Mouse (Mus musculus) neural tube, embryonic 14.5 days (tissue): Measurements from ENCODE around the gene Odf2l. TPM values are rescaled to one million over a fixed set of nuclear protein-coding genes. Genes with fewer than 3 reads are reported as not detected.

Source experiments
- ATAC-seq: fragments of 200-750 bp; cut with Nextera tagmentation; 2 replicates; pipeline ENCODE4 v1.8.0; 2017; ENCODE audit warnings: low read depth, mild to moderate bottlenecking, moderate TSS enrichment, moderate library complexity
- H3K27ac ChIP-seq: fragments of 300-500 bp; sonication (generic); 2 replicates; pipeline ENCODE4 v1.5.1; 2014; ENCODE audit warnings: low read depth, mild to moderate bottlenecking, control low read depth, low read length, moderate library complexity, mixed read lengths
- H3K27me3 ChIP-seq: fragments of 300-500 bp; sonication (generic); 2 replicates; pipeline ENCODE4 v1.6.1; 2014; ENCODE audit warnings: low read length; ENCODE audit not compliant: control insufficient read depth, insufficient read depth
- H3K36me3 ChIP-seq: fragments of 300-500 bp; sonication (generic); 2 replicates; pipeline ENCODE4 v1.6.1; 2014; ENCODE audit warnings: low read length, mixed read lengths; ENCODE audit not compliant: control insufficient read depth, insufficient read depth
- H3K4me1 ChIP-seq: fragments of 300-500 bp; sonication (generic); 2 replicates; pipeline ENCODE4 v1.6.1; 2014; ENCODE audit warnings: low read length; ENCODE audit not compliant: control insufficient read depth, insufficient read depth
- H3K4me2 ChIP-seq: fragments of 300-500 bp; sonication (generic); 2 replicates; pipeline ENCODE4 v1.6.1; 2014; ENCODE audit warnings: mild to moderate bottlenecking, low read depth, low read length, control low read depth
- H3K4me3 ChIP-seq: fragments of 300-500 bp; sonication (generic); 2 replicates; pipeline ENCODE4 v1.5.1; 2014; ENCODE audit warnings: low read depth, low read length, control low read depth, mixed read lengths
- H3K9ac ChIP-seq: fragments of 300-500 bp; sonication (generic); replicated peaks from 2 replicates; pipeline ENCODE4 v1.6.1; 2014; ENCODE audit warnings: low read depth, mild to moderate bottlenecking, control low read depth, low read length, mixed read lengths
- H3K9me3 ChIP-seq: fragments of 300-500 bp; sonication (generic); 2 replicates; pipeline ENCODE4 v1.6.1; 2016; ENCODE audit warnings: low read length; ENCODE audit not compliant: control insufficient read depth
- WGBS: fragments of 180-500 bp; shearing (Covaris S2); extraction: QIAGEN DNeasy Blood & Tissue Kit; methylation state at CpG from one replicate; pipeline ENCODE4 v1.1.7; 2014; 5-methylcytosine and 5-hydroxymethylcytosine counted together
- polyA plus RNA-seq: library from polyadenylated mRNA; unstranded; fragments of >200 nt; fragmentation: Nextera tagmentation; extraction: Ambion mirVana; gene quantifications from 2 replicates; pipeline ENCODE4 v1.2.1, GENCODE M21; 2014

The Odf2l gene
- polyA plus RNA-seq, 1 experiment from 2014 or later = 14.5 TPM

GRCm38 (mm10) chr3:145126618-145127017 is 8.2 kb downstream of the Odf2l start:
- Histone ChIP-seq H3K9me3 (no peaks in the 10 kb centered on the region), H3K4me3 (no peak overlapping the region), H3K4me2 (no peak overlapping the region), H3K9ac (no peak overlapping the region), H3K4me1 (no peaks in the 10 kb centered on the region), H3K27ac (no peak overlapping the region), H3K36me3 (no peaks in the 10 kb centered on the region), H3K27me3 (no peaks in the 10 kb centered on the region)
- 80% methylated on average over 2 of the region's 2 CpGs for WGBS
- no peak for ATAC-seq

- no peaks in the 10 kb centered on the region for H3K4me1 ChIP-seq
- no peaks in the 10 kb centered on the region for H3K9me3 ChIP-seq
- no peak overlapping the region for H3K4me2 ChIP-seq
- no peak overlapping the region for H3K9ac ChIP-seq
- H3K36me3 ChIP-seq = peaks cover 8% of the 10 kb centered on the region
- H3K27ac ChIP-seq = no peak overlapping the region
- no peak overlapping the region for H3K4me3 ChIP-seq
- no peaks in the 10 kb centered on the region for H3K27me3 ChIP-seq
- ATAC-seq = no peak
These were observed 11.0 kb downstream of the Odf2l start for GRCm38 (mm10) chr3:145129356-145129755.

DNA sequence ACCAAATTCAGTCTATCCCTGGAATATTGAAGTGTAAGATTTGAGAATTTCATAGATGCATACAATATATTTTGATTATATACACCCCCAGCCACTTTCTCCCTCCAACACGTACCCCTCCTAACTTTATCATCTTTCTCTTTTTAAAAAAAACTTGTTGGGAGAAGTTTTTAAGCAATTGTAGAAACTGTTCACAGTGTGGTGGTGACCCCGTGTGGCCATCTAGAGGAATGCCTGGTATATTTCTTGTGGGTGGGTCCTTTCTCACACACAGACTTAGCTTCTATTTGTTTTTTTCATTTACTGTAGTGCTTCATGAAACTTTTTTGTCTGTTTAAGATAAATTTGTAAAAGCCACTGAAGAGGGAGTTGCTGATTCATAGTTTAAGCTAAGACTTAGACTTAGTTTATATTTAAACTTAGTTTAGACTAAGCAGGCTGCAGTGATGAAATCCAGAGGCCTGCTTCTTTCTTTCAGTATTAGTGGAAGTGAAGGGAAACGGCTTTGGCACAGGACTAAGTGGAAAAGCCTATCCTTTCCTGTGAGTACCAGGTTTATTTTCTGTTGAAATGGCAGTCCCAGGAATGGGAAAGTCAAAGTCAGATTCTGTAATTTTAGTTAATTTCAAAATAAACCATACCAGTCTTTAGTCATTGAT is 13.0 kb downstream of the Odf2l start:
- Histone ChIP-seq H3K4me1 (no peaks in the 10 kb centered on the region), H3K36me3 (peaks cover 8% of the 10 kb centered on the region), H3K9me3 (no peaks in the 10 kb centered on the region), H3K27me3 (no peaks in the 10 kb centered on the region), H3K27ac (no peak overlapping the region), H3K4me3 (no peak overlapping the region), H3K9ac (no peak overlapping the region), H3K4me2 (no peak overlapping the region)
- peak; percentile 61; the same call in 1 of the 2 replicates for ATAC-seq
- WGBS = 47% methylated on average over 3 of the region's 3 CpGs

- Histone ChIP-seq H3K4me1 (no peaks in the 10 kb centered on the region), H3K27ac (no peak overlapping the region), H3K36me3 (no peaks in the 10 kb centered on the region), H3K27me3 (no peaks in the 10 kb centered on the region), H3K9ac (no peak overlapping the region), H3K9me3 (no peaks in the 10 kb centered on the region), H3K4me2 (no peak overlapping the region), H3K4me3 (no peak overlapping the region)
- no peak for ATAC-seq
- 72% methylated on average over 4 of the region's 4 CpGs for WGBS
These were observed 21.8 kb downstream of the Odf2l start for GRCm38 (mm10) chr3:145140236-145140635.

DNA sequence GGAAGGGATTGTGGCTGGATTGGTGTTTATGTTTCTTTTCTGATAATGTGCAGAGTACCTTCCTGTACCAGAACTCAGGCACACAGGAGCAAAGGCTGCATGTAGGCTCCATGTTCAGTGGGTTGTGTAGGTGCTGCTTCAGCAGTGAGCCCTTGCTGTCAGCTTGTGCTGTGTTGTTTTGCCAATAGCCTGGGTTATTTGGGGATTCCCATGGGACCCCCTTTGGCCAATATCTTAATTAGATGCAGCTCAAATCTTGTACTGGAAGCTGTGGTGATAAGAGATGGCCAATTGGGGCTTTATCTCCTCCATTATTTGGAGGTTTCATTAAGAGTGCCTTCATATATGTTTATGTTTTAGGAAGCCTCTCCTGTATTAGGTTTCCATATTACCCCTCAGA is 24.5 kb downstream of the Odf2l start:
- Histone ChIP-seq H3K27ac (no peak overlapping the region), H3K9ac (no peak overlapping the region), H3K9me3 (no peaks in the 10 kb centered on the region), H3K4me2 (no peak overlapping the region), H3K4me3 (no peak overlapping the region), H3K27me3 (no peaks in the 10 kb centered on the region), H3K4me1 (no peaks in the 10 kb centered on the region), H3K36me3 (no peaks in the 10 kb centered on the region)
- no peak for ATAC-seq

DNA sequence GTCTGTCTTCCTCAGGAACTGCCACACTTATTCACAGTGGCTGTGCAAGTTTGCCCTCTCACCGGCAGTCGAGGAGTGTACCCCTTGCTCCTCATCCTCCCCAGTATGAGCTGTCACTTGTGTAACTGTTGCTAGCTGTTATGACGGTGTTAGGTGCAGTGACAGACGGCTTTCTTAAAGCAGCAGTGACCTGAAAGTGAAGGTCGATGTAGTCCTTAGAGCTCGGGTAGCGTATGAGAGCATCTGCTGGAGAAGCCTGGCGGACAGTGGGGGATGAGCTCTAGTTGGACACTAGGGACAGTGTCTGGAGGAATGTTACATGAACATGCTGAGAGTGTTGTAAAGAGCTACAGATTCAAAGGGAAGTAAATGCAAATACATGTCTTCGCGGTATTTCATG is 25.5 kb downstream of the Odf2l start:
- Histone ChIP-seq H3K4me3 (no peak overlapping the region), H3K4me2 (no peak overlapping the region), H3K27me3 (no peaks in the 10 kb centered on the region), H3K4me1 (no peaks in the 10 kb centered on the region), H3K36me3 (no peaks in the 10 kb centered on the region), H3K27ac (no peak overlapping the region), H3K9me3 (no peaks in the 10 kb centered on the region), H3K9ac (no peak overlapping the region)
- no peak for ATAC-seq
- 87% methylated on average over 10 of the region's 10 CpGs for WGBS

DNA sequence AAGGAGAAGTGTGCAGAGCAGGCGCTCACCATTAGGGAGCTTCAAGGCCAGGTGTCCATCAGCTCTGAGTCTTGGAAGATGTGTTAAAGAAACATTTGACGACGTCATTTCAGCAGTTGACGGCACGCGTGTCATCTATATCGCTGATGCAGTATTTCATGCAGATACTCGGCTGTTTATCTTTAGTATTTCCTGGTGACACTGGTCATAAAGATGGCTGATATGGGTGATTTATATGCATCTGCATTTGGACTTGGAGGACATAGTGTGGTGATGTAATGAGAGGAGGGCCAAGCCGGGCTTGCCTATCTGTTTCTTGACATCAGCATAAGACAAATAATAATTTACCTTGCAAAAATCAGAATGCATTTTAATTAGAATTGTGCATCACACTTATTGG is 28.5 kb downstream of the Odf2l start:
- Histone ChIP-seq H3K4me1 (no peaks in the 10 kb centered on the region), H3K4me2 (no peak overlapping the region), H3K9me3 (no peaks in the 10 kb centered on the region), H3K36me3 (no peaks in the 10 kb centered on the region), H3K27me3 (no peaks in the 10 kb centered on the region), H3K9ac (no peak overlapping the region), H3K4me3 (no peak overlapping the region), H3K27ac (no peak overlapping the region)
- 0 out of 2 replicates have a peak, but pooled peaks have one; percentile 38 for ATAC-seq
- 87% methylated on average over 9 of the region's 9 CpGs for WGBS

GRCm38 (mm10) chr3:145147483-145147882 is 29.1 kb downstream of the Odf2l start:
- WGBS = 87% methylated on average over 2 of the region's 2 CpGs
- H3K4me3 ChIP-seq = no peak overlapping the region
- no peaks in the 10 kb centered on the region for H3K36me3 ChIP-seq
- ATAC-seq = no peak
- no peak overlapping the region for H3K27ac ChIP-seq
- H3K9ac ChIP-seq = no peak overlapping the region
- no peaks in the 10 kb centered on the region for H3K27me3 ChIP-seq
- no peak overlapping the region for H3K4me2 ChIP-seq
- no peaks in the 10 kb centered on the region for H3K9me3 ChIP-seq
- H3K4me1 ChIP-seq = no peaks in the 10 kb centered on the region

DNA sequence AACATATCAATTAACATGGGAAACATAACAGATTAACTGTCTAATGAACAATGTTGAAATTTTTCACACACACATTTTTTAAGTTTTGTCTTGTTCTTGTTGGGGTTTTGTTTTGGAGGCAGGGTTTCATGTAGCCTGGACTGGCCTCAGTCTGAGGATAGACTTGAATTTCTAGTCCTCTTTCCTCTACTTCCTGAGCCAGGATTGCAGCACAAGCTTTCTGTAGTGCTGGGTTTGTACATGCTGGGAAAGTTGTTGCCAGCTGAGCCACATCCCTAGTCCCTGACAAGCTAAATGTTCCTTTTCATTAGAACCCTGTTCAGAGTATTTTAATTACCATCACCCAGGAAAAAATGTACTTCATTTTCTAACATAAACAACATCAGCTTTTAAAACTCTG is 29.6 kb downstream of the Odf2l start:
- Histone ChIP-seq H3K27me3 (no peaks in the 10 kb centered on the region), H3K36me3 (no peaks in the 10 kb centered on the region), H3K4me3 (no peak overlapping the region), H3K9me3 (no peaks in the 10 kb centered on the region), H3K4me2 (no peak overlapping the region), H3K9ac (no peak overlapping the region), H3K4me1 (no peaks in the 10 kb centered on the region), H3K27ac (no peak overlapping the region)
- ATAC-seq = no peak
